Mouse (Mus musculus) urinary bladder, adult 18-20 months (tissue): ENCODE data around the gene Npr2.

ENCODE experiments used
- DNase-seq, 2 experiments: peaks; one replicate each; pipeline ENCODE4 v3.0.0; 2022; ENCODE audit warnings: low spot score in 2 of 2, mixed read lengths in 2 of 2

Npr2 gene

DNA sequence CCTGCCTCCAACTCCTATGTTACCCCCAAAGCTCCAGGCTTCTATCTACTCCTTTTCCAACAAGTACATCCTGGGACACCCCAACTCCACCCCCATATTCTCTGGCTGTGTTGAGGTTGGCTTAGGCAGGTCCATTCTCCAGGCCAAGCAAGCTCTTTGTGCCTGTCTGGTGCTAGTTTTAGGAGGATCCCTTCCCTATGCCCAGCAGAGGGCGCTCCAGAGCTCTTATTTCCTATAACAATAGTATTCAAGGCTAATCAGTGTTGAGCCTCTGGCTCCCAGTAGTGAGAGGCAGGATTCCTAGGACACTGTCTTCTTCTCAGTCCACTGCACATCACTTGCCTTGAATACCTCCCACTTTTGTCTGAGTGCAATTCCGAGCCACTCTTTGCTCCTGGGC lies 40.3 kb downstream of the Npr2 start:
- peak; percentile 76 to 86 for DNase-seq

DNA sequence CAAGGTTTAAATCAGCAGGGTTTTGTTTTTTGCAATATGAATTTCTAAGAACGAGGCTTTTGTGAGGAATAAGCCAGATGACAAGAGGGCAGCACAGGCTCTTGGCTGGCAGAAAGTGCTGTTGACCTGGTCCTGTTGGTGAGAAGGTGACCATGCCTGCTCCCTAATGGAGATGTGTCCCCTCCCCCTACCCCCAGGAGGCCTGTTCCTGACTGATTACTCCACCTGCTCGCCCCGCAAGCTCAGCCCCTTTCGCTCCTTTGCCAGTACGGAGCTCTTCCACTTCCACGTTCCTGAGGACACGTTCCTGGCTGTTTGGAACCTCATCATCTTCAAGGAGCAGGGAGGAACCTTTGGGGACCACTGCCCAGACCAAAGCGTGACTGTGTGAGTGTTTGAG lies 42.0 kb downstream of the Npr2 start:
- no peak for DNase-seq

DNA sequence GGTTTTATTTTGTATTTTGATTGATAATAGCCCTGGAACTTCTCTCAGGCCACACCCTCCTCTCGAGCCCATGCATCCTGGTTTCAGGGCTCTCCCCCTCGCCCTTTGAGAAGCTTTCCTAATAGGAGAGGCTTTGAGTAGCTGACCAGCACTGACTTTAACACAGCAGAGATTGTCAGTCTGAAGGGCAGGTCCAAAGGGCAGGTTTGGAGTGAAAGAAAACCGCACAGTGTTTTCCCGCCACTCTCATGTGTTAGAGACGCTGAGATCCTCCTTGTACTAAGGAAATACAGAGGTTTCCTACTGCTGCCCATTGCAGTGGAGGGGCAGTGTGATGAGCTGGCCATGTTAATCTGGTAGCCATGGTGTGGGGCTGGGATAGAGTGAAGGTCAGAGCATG lies 43.2 kb downstream of the Npr2 start:
- DNase-seq, result no peak

GRCm38 (mm10) chr4:43675608-43676007 lies 43.9 kb downstream of the Npr2 start:
- DNase-seq, result no peak

GRCm38 (mm10) chr4:43678541-43678940 lies 46.8 kb downstream of the Npr2 start:
- DNase-seq, result no peak

DNA sequence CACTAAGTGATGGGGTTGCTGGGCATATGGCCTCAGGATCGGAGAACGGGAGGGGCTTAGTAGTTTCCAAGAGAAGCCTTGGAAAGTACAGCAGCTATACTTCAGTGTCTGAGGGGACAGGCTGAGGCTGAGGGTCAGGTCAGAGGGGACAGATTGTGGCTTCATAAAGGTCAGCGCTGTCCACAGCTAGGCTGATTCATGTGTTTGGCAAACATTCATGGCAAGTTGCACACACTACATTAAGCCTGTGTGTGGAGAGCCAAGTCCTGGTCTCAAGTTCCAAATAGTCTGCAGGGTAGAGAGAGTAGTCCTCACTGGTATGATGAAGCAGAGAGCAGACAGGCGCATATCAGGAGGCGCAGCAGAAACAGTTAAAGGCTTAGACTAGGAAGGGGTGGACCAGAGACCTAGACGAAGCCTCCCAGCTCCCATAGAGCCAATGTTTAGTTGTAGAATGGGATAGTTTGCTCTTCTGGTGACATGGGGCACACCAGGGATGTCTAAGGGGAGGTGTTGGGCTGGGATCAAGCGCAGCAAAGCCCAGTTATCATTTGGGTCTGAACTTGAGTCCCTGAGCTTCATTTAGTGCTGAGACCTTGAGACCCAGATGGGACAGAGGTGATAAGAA lies 47.8 kb downstream of the Npr2 start:
- no peak for DNase-seq

DNA sequence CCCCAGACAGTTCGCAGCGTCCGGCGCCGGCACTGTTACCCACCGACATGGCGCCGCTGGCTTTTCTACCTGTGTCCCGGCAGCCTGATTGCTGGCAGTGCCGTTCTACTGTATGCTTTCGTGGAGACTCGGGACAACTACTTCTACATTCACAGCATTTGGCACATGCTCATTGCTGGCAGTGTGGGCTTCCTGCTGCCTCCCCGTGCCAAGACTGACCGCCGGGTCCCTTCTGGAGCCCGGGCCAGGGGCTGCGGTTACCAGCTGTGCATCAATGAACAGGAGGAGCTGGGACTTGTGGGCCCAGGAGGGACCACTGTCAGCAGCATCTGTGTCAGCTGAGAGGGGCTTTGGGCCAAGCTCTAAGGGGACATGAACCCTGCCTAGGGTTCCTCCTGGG lies 58.3 kb downstream of the Npr2 start:
- DNase-seq, result no peak

DNA sequence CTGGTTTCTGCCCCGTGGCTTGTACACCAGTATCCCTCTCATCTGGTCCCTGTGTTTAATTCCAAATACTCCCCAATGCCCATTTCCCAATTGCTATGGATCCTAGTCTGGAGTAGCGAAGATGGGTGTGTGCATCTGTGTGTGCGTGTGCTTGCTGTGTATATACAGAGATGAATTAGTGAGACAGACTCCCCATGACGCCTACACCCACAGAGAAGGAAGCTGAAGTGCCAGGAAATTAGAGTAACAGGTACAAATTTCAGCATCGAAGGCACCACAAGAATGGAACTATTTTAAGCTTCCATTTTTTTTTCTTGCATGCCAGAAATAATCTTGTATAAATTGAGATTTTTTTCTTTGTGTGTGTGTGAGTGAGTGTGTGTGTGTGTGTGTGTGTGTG lies 59.3 kb downstream of the Npr2 start:
- no peak for DNase-seq

DNA sequence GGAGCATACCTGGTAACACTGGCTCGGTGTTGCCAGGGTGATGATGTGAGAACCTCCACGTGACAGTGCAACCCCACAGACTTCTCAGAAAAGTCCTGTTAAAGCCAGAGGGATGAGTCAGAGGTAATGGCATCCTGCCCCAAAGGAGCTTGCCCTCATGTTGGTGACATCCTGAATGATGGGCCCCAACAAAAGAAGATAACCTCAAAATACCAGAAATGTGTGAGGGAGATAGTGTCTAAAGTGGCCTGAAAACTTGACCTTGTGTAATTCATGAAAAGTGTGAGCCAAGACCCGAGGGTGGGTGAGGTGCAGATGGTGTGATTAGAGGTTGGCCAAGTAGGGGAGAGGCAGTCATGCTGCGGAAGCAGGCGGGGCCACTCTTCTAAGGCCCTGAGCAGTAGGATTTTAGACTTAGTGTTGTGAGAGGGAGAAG lies 62.1 kb downstream of the Npr2 start:
- peak; percentile 17 to 58 for DNase-seq

DNA sequence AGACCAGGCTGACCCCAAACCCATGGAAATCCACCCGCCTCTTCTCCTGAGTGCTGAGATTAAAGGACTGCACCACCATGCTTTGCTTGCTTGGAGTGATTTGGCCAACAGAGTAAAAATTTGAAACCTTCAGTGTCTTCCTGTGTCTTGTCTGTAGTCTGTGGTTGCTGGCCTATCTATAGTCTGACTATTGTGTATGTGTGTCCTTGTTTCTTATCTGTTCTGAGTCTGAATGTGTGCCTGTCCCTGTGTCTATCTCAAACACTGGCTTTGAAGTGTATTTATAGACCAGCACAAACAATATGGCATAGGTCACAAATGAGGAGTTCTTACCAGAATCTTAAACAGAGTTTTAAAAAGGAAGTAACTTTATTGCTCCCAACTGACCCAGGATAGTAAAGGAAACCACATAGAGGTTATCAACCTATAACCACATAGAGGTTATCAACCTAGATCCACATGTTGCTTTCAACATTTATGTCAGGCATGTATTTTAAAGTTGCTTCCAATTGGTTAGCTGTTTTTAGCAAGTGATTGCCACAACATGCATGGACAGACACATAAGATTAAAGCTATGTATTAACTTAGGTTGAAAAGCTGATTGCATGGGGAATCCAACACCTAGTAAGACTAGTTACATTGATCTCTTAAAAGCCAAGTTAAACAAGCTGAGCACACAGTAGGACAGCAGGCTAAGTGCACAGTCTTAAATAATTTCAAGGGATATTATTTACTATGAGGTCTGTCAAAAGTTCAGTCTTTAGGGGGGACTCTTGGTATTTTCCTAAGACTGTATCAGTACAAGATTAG lies 62.9 kb downstream of the Npr2 start:
- no peak for DNase-seq

GRCm38 (mm10) chr4:43695249-43695671 lies 63.5 kb downstream of the Npr2 start:
- peak; percentile 22 to 68 for DNase-seq

DNA sequence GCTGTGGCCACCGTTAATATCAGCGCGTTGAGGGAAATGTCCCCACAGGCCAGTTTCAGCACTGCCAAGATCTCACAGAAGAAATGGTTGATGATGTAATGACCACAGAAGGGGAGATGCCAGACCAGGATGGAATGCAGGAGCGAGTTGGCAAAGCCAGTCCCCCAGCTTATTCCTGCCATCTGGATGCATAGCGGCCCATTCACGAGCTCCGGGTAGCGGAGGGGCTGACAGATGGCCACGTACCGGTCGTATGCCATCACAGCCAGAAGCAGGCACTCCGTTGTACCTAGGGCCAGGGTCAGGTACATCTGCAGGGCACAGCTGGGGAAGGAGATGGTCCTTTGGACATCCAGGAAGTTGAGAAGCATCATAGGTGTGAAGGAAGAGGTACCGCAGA lies 64.8 kb downstream of the Npr2 start:
- DNase-seq, result no peak

GRCm38 (mm10) chr4:43700707-43701106 lies 69.0 kb downstream of the Npr2 start, which contains the start of gene Olfr70:
Olfr70 (minus strand) TSS chr4:43700807.
- no peak for DNase-seq
